Mouse (Mus musculus) v-Abl transformed pro-B cells (cell line): Measurements from ENCODE around the gene Coq10a.

Experiments
- in situ Hi-C, 2 experiments: fragments of 400-800 bp; cut with MboI; formaldehyde crosslinking; loops; one replicate each; pipeline ENCODE4 v1.15.1; 2025; ENCODE audit not compliant: unreplicated experiment in 2 of 2

The Coq10a gene

DNA sequence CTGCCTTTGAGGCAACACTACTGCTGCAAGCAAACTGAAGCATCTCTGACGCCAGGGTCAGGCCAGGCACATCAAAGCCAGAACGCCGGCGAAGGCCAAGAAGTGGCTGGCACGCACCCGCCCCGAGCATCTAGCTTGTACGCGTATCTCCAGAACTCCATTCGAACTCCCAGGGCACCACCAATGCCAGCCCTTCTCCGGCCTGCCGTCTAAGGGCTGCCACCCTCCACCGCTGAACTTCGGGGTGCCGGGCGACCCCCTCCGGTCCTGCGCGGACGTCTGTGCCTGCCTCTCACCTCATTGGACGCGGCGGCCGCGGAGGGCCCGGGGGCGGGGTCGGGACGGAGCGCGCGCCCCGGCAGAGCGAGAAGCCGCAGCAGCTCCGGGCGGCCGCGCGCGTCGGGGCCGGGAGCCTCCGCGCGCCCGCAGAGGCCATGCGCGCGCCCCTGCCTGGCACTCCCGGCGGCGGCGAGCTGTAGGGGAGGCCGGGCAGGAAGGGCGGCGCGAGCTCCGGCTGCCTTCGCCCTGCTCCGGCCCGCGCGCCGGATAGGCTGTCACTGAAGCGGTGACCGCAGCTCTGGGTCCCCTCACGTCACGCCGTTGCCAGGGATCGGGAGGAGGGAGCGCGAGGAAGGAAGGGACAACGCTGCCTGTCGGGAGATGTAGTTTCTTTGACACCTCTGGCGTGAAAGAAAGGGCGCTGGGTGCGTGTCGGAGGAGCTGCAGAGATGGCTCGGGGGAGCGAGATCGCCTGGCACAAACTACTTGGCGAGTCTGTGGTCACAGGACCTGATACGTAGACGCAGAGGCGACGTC lies at the start of gene Coq10a:
Gene Coq10a, minus strand, starts transcription at position 596 of the 816 bp plus-strand sequence.
- in situ Hi-C loops, result loop anchor here (5.0 kb wide), 3 partner anchors 39 to 179 kb away; partner anchors contain the start of genes Rpl41 (in 1 of the 2), Smarcc2 (in 1 of the 2) and Zc3h10 (in 1 of the 2)

DNA sequence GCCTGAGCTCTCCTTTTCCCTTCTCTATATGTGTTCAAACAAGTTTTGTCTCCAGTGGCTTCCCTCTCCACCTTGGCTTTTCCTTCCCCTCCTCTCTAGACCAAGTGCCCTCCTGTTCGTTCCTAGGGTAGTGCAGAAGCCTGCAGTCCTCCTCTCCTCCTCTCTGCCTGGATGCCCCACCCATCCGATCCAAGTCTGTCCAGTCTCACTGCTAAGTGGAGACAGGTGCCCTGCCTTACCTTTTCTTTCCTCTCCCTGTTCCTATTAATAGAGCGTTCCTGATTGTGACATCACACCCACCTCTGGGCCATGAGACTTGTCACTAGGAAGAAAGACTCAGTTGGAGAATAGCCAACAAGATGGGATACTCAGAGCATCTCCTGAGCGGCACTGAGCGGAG lies 46.1 kb upstream of the Coq10a start:
- in situ Hi-C loops, result no loop called here

DNA sequence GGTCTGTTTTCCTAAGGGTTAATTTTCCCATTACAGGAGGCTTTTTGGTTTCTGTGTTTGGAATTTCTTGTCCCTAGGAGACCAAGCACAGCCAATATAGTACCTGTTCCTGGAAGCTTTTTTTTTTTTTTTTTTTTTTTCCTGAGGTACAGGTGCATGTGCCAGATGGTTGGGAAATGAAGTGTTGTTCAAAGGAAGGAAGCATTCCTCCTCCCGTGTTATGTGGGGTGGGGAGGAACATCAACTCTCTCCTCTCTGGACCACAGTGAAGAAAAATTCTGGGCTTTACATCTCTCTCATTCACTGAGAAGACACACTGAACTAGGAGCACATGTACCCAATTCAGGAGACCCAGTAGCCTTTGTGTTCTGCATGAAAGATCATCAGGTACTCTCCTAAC lies 44.3 kb upstream of the Coq10a start:
- in situ Hi-C loops, result no loop called here

DNA sequence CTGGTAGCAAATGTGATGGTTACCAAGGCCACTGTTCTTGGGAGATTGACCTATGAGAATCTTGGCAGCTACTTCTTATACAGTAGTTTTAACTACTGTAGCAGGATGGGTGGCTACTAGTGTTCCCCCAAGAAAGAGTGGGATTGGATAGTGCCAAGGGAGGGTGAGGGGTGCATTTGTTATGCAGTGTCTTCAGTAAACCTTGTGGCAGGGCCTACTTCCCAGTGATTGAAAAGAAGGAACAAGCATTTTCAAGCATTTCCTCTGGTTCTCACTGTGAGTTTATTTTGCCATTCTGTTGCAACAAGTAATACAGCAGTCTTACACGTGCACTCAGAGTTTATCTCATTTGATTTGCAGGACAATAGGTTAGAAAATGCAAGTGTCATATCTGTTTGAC lies 43.8 kb upstream of the Coq10a start:
- in situ Hi-C loops, result no loop called here

DNA sequence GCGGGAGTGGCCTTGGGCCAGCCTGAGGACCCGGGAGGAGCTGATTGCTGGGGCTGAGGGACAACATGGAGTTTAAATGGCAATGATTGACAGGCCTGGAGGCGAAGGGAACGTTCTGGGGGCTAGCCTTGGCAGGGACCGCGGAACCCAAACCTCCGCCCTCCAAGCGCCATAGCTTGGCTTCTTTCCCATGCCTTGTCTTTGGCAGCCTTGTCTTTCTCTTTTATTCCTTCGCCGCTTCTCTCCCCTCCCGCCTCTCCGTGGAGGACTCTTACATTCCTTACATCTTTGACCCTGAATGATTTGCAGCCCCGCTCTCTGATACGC lies 43.2 kb upstream of the Coq10a start:
- in situ Hi-C loops, result no loop called here

DNA sequence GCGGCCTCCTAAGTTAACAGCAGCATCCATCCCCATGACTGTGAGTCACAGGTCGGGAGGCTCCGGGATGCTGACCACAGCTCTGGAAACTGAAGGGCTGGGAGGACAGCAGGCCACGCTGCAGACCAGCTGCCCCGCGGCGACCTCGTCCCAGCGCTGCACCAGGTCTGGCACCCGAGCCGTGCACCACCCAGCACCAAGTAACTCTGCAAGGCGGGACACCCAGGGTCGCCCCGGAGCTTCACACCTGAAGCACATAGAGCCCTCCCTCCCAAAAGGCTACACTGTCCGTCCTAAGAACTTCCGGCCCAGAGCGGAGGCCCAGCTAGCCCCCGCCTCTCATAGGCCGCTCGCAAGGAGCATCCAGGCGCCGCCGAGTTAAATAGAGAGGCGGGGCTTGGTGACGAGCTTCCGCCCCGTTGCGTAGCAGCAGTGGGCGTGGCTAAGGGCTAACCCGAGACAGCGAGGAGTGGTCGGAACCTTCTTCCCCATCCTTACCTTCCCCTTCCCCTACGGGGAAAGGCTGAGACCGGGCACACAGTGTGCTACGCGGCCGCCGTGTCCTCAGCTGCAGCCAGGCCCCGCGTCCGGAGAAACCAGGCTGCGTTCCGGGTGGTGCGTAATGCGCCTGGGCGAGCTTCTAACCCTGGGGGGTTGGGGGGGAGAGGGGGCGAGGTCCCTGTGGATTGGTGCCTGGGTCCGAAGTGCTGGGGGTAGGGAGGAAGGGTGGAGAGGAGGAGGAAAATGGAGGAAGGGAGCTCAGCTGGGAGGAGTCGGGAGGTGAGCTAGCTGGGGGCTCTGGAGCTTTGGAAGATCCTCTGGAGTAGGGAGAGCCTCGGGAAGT lies 42.6 kb upstream of the Coq10a start, which contains the start of the genes Nabp2 and Rnf41:
Gene Nabp2, minus strand, starts transcription at position 282 of the 844 bp plus-strand sequence.
Gene Rnf41, plus strand, starts transcription at position 447 of the 844 bp plus-strand sequence.
- in situ Hi-C loops, result no loop called here

DNA sequence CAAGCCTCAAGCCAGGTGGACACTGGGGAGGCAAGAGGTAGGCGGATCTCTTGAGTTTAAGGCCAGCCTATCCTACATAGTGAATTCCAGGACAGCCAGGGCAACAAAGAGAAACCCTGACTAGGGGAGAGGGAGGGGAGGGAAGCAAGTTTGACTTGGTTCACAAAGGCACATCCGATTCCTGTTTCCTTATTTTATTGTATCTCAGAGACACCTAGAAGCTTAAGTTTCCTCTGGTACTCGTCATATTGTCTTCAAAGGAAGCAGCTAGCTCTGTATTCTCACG lies 41.7 kb upstream of the Coq10a start:
- in situ Hi-C loops, result no loop called here

DNA sequence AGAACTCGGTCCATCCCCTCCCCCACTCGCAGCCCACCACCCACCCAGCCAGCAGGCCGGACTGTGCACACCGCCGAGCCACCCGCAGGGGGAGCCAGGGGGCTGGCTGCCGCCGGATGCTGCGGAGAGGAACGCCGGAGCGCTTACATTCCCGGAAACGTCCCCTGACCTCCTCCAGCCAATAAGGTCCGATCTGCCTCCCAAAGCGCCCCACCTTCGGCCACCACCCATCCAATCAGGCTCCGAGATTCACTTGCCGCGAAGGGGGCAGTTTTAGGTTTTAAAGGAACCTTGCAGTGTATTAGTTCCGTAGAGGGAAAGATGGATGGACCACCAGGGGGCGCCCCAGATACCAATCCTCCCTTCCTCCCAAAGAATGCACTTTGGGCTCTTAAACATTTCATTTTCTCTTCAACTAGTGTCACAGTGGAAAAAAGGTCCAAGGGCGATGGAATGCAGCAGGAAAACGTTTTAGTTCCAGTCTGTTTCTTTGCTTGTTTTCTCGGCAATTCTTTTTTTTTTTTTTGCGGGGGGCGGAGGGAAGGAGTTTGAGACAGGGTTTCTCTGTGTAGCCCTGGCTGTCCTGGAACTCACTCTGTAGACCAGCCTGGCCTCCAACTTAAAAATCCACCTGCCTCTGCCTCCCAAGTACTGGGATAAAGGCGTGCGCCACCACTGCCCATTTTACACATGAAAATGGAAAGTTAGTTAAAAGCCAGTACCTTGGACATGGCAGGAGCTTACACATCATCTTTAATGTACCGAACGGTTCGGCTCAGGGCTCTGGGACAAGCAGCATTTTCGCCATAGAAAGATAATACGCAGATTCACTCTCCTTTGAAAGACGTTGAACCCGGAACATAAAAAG lies 41.1 kb upstream of the Coq10a start:
- in situ Hi-C loops, result loop anchor here (5.0 kb wide), 4 partner anchors 32 to 78 kb away; partner anchors contain the start of gene Coq10a (in 1 of the 2)

DNA sequence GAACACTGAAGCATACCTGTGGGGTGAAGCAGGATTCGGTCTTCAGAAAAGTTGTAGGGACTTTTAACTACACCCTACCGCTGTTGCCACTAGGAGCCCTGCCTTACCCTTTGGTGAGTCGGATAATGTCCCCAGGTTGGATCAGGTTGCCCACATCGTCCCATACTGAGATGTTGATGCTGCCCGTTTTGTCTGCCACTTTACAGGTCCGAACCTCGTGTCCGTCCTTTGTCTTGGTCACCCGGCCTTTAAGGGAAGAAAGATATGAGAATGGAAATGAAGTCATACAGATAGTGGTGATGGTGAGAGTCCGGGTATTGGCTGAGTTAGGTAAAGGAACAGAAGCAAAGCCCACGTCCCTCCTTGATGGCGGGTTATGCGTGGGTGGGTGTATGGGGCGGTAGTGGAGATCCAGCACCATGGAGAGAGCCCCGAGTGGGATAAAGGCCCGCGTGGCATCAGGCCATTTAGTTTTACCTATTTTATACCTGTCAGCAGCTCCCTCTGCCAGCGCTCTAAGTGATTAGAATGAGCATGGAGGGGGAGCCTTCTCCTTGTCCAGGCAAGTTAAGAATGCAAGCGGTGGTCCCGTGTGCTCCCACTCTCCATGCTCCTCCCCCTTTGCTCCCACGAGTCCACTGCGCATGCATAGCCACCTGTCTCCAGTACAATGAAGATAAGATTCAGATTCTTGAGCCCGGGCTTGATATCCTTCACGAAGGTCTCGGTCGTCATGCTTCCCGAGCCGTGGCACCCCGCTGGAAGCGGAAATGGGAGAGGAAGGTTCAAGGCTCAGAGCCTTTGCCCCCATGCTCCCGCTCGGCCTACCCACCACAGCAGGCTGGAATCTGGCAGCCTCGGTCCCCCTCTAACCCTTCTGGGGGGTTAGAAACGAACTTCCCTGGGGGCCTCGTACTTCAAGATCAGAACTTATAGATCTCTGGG lies 40.1 kb upstream of the Coq10a start:
- in situ Hi-C loops, result loop anchor here (5.0 kb wide), 4 partner anchors 33 to 77 kb away; partner anchors contain the start of gene Coq10a (in 1 of the 2)

DNA sequence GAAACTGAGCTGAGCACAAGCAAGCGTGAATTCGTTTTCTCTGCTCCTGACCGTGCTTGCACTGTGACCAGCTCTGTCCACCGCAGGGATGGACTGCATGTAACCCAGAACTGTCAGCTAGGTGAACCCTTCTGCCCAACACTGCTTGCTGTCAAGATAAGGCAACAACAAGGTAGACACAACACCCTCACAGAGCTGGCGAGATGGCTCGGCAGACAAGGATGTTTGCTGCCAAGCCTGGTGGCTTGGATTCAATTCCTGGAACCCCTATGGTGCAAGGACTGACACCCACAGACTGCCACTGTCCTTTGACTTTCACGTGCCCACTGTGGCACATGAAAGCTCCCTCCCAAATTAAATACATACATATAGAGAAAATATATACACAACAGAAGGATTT lies 35.1 kb upstream of the Coq10a start:
- in situ Hi-C loops, result no loop called here

DNA sequence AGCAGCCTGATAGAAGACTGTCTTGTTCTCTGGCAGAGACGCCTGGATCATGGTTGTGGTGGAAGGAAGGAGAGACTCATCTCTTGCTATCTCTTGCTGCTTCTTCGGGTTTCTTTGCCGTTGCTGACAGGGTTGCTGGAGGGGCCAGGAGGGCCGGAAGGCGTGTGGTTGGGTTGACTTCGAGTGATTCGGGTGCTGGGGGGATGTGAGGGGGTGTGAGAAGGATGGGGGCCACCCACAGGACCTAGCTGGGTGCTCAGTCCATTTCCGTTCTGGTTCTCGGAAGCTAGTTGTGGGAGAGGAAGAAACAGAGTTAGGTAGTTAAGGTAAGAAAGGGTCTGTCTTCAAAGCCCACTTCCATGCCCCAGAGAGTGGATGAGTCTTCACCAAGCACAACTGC lies 32.8 kb upstream of the Coq10a start:
- in situ Hi-C loops, result no loop called here

DNA sequence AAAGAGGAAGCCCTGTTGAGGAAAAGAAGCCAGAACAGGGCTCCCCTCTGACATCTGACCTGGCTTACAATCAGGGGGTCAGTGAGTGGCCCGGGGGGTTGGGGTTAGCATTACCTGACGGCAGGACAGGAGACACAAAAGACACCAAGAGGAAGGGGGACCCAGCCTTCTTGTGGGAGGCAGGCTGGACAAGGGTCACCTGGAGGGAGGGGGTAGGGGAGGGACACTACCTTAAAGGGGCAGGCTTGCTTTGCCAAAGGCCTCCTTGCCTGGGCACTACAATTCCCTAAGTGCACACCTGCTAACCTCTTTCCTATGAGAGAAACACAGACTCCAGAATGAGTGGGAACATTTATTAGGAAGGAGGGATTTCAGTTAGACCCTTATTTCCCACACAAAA lies 32.3 kb upstream of the Coq10a start, which contains the start of gene Slc39a5:
Gene Slc39a5, minus strand, starts transcription at position 174 of the 400 bp plus-strand sequence.
- in situ Hi-C loops, result no loop called here

DNA sequence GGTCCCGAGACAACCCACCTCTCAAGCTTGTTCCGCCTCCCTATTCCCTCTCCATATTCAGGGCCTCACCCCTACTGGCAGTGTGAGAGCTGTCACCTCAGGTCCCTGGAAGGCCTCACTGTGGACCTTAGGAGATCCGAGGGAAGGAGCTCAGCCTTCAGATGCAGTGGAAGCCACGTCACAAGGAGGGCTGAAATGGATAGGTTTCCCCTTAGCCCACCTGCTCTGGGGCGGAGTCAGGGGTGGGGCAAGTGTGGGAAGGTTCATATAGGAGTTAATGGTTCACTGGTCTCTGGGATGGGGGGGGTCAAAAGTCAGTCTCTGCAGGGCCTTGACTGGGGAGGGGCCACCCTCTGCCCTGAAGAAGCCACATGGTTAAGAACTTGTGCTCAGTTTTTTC lies 31.5 kb upstream of the Coq10a start:
- in situ Hi-C loops, result no loop called here

DNA sequence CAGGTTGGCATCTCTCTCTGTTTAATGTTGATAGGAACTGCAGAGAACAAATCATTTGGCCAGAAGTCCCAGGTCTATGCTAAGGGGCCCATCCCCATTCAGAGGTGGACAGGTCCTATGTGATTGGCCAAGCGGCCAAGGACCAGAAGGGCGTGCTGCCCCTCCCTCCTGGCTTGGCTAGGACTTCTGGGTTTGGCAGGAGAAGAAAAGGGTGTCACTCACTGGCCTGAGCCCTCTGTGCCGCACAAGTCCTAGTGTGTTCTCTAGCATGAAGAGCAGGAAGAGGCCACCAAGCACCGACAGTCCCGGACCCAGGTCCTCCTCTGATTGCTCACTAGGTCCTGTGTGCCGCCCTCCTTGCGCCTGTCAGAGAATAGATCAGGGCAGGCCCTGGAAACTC lies 28.7 kb upstream of the Coq10a start:
- in situ Hi-C loops, result no loop called here

DNA sequence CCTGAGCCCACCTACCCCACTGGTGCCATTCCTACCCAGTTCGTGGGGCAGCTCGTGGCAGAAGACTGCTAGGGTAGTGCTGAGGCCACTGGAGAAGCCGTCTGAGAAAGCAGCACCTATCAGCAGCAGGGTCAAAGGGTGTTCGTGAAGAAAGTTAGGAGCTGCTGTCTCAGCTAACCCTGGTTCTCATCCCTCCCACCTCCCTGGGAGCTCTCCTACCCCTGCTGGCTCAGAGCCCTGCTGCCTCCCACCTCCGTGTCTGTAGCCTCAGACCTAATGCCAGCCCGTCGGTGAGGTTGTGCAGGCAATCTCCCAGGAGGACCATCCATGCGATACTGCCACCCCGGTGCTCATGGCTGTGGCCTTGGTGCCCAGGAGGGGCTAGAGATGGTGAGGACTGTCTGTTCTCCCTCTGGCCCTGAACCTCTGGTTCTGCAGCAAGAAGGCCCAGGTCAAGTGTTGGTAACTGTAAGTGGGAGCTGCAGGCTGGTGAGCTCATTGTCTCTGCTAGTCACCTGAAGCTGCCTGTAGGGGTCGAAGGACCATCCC lies 28.0 kb upstream of the Coq10a start:
- in situ Hi-C loops, result no loop called here

DNA sequence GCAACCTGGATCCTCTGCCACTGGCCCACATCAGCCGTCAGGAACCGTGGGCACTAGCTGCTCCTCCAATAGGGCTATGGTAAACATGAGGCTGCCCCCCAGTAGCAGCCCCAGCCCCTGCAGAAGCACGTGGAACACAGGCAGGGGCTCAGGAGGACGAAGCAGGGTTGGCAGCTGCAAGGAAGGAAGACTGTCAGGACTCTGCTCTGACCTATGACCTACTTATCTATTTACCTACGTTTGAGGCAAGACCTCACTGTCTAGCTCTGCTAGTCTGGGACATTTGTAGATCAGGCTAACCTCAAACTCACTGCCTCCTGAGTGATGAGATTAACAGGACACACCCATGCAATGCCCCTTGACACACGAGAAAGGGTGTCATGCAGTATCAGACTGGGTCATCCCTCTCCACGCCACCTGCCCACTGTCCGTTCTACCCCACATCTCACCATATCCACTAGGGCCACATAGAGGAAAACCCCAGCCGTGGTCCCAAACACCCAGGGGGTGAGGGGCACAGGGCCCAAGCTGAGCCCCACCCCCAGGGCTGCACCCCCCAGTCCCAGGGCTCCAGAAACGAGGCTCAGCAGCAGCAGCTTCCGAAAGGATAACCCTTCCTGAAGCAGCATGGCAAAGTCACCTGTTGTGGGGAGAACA lies 27.3 kb upstream of the Coq10a start:
- in situ Hi-C loops, result no loop called here

DNA sequence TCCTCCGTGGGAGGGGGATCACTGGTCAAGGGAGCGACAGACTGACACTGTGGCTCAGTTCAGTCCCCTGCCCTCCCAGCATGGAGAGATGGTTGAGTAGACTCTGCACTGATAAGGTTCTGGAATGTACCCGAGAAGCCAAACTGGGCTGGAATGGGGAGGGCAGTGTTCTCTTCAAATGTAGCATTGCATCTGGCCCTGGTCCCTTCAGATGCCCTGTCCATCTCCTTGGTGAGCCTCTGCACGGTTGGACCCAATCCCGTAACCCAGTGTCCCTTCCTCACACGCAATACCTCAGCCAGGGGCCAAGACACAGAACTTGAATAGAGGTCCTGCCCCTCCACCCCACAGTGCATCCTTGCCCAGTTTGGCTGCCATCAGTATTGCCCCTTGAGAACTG lies 23.1 kb upstream of the Coq10a start:
- in situ Hi-C loops, result no loop called here

DNA sequence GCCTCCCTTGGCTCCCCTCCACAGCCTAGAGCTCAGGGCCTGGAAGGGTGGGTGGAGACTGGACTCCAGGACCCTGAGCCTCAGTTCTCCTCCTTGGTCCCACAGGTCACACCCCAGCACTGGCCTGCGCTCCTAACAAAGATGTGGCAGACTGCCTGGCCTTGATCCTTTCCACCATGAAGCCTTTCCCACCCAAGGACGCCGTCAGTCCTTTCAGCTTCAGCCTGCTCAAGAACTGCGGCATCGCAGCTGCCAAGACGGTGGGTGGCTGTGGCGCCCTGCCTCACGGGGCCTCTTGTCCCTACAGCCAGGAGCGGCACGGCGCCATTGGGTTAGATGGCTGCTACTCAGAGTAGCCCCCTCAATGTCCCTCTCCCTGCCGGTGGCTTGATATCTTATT lies 21.6 kb upstream of the Coq10a start:
- in situ Hi-C loops, result no loop called here

DNA sequence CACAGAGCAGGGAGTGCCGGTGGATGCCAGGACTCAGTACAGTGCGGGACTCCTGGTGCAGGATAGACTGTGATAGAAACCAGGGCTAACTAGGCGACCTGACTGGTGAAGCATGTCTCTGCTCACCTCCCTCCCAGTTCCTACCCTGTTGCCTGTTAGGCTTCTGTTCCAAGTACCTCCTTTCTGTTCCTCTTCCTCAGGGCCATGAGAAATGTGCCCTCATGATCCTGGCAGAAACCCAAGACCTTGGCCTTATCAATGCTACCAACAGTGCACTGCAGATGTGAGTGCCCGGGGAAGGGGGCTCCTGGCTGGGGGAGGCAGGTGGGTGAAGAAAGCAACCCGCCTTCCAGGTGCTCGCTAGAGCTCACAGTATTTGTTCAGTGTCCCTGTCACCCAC lies 20.8 kb upstream of the Coq10a start:
- in situ Hi-C loops, result no loop called here
